Mouse (Mus musculus) heart, adult 2 months (tissue): ENCODE data around the gene Rnf10.
A peak's percentile ranks its signal among the peaks of the same experiment; 100 is the strongest.

Experiments
- CTCF ChIP-seq: fragments of 200-600 bp; IDR thresholded peaks from 2 replicates; pipeline ENCODE4 v1.8.1; 2022; ENCODE audit warnings: antibody characterized with exemption, mild to moderate bottlenecking, moderate library complexity
- EP300 ChIP-seq: fragments of 200-500 bp; IDR thresholded peaks from 2 replicates; pipeline ENCODE4 v1.6.1; 2011; ENCODE audit warnings: low read depth, low read length, control low read depth; ENCODE audit not compliant: insufficient read depth
- POLR2A ChIP-seq: fragments of 200-500 bp; IDR thresholded peaks from 2 replicates; pipeline ENCODE4 v1.6.1; 2011; ENCODE audit warnings: mild to moderate bottlenecking, low read depth, low read length, control low read depth; ENCODE audit not compliant: insufficient read depth

DNA sequence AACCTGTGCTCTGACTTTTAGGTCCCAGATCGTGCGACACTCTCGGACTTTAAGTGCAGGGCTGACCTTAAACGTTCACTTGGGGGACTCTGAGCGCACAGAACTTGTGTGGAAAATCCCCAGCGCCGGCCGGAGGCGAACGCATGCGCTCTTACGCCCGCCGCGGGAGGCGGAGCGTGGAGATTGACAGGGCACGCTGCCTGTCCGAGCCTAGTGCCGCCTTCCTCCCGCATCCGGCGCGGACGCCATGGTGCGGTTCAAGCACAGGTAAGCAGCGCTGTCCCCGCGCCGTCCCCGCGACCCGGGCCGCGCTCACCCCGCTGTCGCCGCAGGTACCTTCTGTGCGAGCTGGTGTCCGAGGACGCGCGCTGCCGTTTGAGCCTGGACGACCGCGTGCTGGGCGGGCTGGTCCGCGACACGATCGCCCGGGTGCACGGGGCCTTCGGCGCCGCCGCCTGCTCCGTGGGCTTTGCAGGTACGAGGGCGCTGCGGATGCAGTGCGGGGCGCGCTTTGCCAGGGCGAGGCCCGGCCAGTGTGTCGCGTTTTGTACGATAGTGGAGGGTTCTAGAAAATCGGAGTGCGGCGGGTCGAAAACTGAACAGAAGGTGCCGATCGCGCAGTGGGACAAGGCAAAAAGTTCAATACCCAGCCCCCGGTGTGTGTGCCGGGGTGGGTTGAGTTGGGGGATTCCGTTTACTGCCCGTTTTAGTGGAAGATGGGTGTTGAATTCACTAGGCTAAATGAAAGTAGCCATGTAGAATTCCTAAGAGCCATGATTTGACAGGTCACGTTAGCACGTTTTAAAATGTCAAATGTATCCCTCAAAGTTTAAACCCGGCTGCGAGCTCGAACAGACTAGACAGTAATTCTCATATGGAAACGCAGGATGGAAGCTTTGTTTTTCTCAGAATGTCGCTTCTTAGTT is 34.6 kb downstream of the Rnf10 start:
- TF ChIP-seq POLR2A (peak; percentile 89), CTCF (peak; percentile 42), EP300 (peak; percentile 59)
